Mouse (Mus musculus) limb, embryonic 11.5 days (tissue): ENCODE data around the gene Kdelr3. TPM values are rescaled to one million over a fixed set of nuclear protein-coding genes. Genes with fewer than 3 reads are reported as not detected.

Experiments used
- ATAC-seq: fragments of 200-750 bp; cut with Nextera tagmentation; 2 replicates; pipeline ENCODE4 v1.8.0; 2017; ENCODE audit warnings: low read depth; ENCODE audit not compliant: insufficient number of reproducible peaks, low FRiP score, low TSS enrichment
- DNase-seq: peaks from one replicate; pipeline ENCODE4 v3.0.0-alpha.2; 2015; ENCODE audit warnings: low spot score
- H3K27ac ChIP-seq: fragments of 300-500 bp; sonication (generic); replicated peaks from 2 replicates; pipeline ENCODE4 v1.5.1; 2014; ENCODE audit warnings: low read depth, mild to moderate bottlenecking, low read length
- H3K27me3 ChIP-seq: fragments of 300-500 bp; sonication (generic); 2 replicates; pipeline ENCODE4 v1.6.1; 2014; ENCODE audit warnings: mild to moderate bottlenecking, low read length, mixed read lengths; ENCODE audit not compliant: control insufficient read depth, insufficient read depth
- H3K36me3 ChIP-seq: fragments of 300-500 bp; sonication (generic); 2 replicates; pipeline ENCODE4 v1.6.1; 2014; ENCODE audit warnings: mild to moderate bottlenecking, low read length, moderate library complexity, mixed read lengths; ENCODE audit not compliant: control insufficient read depth, insufficient read depth
- H3K4me1 ChIP-seq: fragments of 300-500 bp; sonication (generic); 2 replicates; pipeline ENCODE4 v1.6.1; 2014; ENCODE audit warnings: low read length, mixed read lengths; ENCODE audit not compliant: control insufficient read depth, insufficient read depth
- H3K4me2 ChIP-seq: fragments of 300-500 bp; sonication (generic); 2 replicates; pipeline ENCODE4 v1.6.1; 2014; ENCODE audit warnings: low read depth, mild to moderate bottlenecking, moderate library complexity; ENCODE audit not compliant: severe bottlenecking
- H3K4me3 ChIP-seq: fragments of 300-500 bp; sonication (generic); 2 replicates; pipeline ENCODE4 v1.5.1; 2014; ENCODE audit warnings: low read depth, low read length
- H3K9ac ChIP-seq: fragments of 300-500 bp; sonication (generic); 2 replicates; pipeline ENCODE4 v1.6.1; 2014; ENCODE audit warnings: mild to moderate bottlenecking, low read length
- H3K9me3 ChIP-seq: fragments of 300-500 bp; sonication (generic); 2 replicates; pipeline ENCODE4 v1.6.1; 2016; ENCODE audit warnings: low read length; ENCODE audit not compliant: control insufficient read depth
- WGBS: fragments of 180-500 bp; shearing (Covaris S2); extraction: QIAGEN DNeasy Blood & Tissue Kit; methylation state at CpG from one replicate; pipeline ENCODE4 v1.1.7; 2014; 5-methylcytosine and 5-hydroxymethylcytosine counted together
- polyA plus RNA-seq: library from polyadenylated mRNA; unstranded; fragments of >200 nt; fragmentation: Nextera tagmentation; extraction: Ambion mirVana; gene quantifications from 2 replicates; pipeline ENCODE4 v1.2.1, GENCODE M21; 2014

Gene Kdelr3
- polyA plus RNA-seq, 1 experiment from 2014 or later, result 11.4 TPM

DNA sequence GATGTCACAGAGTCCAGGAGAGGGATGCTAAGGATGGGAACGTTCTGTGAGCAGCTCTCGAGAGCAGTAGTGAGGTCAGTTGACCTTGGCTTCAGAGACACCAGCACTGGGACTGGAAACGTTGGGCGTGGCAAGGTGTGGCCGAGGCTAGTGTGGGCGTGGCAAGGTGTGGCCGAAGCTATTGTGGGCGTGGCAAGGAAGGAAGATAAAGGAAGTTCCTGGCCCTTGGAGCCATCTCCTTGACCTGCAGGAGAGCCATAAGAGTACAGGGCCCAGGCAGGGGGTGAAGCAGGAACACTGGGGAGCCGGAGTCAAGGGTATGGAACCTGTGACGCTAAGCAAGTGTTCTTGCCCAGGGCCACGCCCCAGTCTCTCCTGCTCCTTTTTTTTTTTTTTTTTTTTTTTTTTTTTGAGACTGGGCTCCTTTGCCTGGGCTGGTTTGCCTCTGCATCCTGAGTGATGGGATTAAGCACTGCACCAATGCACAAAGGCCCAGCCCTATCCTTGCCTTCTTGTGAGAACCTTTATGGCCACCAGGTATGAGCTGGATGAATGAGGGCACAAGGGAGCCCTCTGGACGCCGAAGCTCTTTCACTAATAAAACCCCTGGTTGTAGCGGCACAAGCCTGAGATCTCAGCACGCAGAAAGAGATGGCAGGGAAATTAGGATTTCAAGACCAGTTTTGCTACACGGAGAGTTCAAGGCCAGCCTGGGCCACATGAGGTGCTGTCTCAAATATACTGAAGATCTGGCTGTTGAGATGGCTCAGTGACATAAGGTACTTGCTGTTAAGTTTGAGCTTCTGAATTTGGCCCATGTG lies 3.4 kb downstream of the Kdelr3 start:
- DNase-seq (no peak), ATAC-seq (no peak)
- no peak overlapping the region for H3K4me3 ChIP-seq
- H3K27ac ChIP-seq, result no peak overlapping the region
- H3K9me3 ChIP-seq, result no peaks in the 10 kb centered on the region
- no peaks in the 10 kb centered on the region for H3K36me3 ChIP-seq
- 50% methylated on average over 16 of the region's 16 CpGs for WGBS
- H3K4me1 ChIP-seq, result no peaks in the 10 kb centered on the region
- no peak overlapping the region for H3K9ac ChIP-seq
- H3K4me2 ChIP-seq, result no peak overlapping the region
- peaks cover 28% of the 10 kb centered on the region for H3K27me3 ChIP-seq

DNA sequence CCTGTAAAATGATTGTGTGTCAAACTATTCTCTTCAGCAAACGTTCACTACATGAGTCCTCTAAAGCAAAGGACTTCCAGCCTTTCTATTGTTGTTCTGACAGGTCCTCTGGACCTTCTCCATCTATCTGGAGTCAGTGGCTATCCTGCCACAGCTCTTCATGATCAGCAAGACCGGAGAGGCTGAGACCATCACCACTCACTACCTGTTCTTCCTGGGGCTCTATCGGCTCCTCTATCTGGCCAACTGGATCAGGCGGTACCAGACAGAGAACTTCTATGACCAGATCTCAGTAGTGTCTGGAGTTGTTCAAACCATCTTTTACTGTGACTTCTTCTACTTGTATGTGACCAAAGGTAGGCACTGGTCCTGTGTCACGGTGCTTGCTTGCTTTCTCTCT lies 9.4 kb downstream of the Kdelr3 start:
- Histone ChIP-seq H3K36me3 (peaks cover 24% of the 10 kb centered on the region), H3K27ac (no peak overlapping the region), H3K9ac (no peak overlapping the region), H3K4me3 (no peak overlapping the region), H3K4me1 (no peaks in the 10 kb centered on the region), H3K27me3 (no peaks in the 10 kb centered on the region), H3K9me3 (no peaks in the 10 kb centered on the region), H3K4me2 (no peak overlapping the region)
- DNase-seq (no peak), ATAC-seq (no peak)
- WGBS, result 86% methylated on average over 5 of the region's 5 CpGs

DNA sequence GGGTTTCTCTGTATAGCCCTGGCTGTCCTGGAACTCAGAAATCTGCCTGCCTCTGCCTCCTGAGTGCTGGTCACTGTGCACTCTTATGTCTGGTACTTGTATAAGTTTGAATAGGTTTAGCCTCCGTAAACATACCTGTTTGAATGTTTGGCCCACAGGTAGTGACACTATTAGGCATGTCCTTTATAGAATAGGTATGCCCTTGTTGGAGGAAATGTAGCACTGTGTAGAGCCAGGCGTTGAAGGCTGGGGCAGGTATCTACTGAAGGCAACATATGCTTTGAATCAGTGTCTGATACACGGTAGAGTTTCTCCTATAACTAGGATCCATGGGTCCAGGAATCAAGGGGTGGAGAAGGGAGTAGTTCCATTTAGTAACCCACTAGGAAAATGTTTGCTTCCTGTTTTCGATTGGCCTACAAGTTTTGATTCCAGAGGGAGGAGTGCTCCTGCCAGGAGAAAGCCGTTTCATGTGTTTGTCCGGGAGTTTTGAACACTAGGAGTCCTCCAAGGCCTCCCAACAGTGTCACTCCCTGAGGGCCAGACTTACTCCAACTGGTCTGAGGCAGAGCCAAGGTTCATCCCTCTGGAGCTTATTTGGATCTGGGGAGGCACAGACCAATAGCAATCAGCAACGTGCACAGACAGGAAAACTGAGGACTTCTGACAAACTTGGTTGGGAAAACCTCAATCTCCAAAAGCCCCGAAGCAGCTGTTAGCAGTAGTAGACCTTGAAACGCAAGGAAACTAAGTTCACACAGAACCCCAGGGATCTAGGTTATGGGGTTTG lies 10.0 kb downstream of the Kdelr3 start:
- Histone ChIP-seq H3K4me1 (no peaks in the 10 kb centered on the region), H3K36me3 (peaks cover 27% of the 10 kb centered on the region), H3K9ac (no peak overlapping the region), H3K27me3 (no peaks in the 10 kb centered on the region), H3K27ac (no peak overlapping the region), H3K4me3 (no peak overlapping the region), H3K4me2 (no peak overlapping the region), H3K9me3 (no peaks in the 10 kb centered on the region)
- ATAC-seq, result no peak
- DNase-seq, result no peak
- 63% methylated on average over 9 of the region's 9 CpGs for WGBS

DNA sequence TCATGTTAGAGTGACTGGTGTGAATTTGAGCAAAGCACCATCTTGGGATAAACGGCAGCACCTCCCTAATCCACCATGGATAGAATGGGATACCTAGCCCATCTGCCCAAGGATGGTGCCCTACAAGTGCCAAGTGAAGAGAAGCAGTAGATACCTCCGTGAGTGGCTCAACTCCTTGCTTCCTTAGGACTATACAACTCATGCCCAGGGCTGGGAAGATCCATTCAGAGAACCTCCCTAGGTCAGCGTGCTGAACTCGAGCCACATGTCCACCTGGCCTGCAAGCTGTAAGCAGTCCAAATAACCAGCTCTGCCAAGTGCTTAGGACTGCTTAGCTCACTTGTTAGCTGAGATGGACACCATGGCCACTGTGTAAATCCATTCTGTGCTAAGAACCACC lies 11.0 kb downstream of the Kdelr3 start:
- Histone ChIP-seq H3K4me1 (no peaks in the 10 kb centered on the region), H3K27me3 (no peaks in the 10 kb centered on the region), H3K4me2 (no peak overlapping the region), H3K27ac (no peak overlapping the region), H3K9me3 (no peaks in the 10 kb centered on the region), H3K4me3 (no peak overlapping the region), H3K36me3 (peaks cover 34% of the 10 kb centered on the region), H3K9ac (no peak overlapping the region)
- no peak for DNase-seq
- whole genome bisulfite sequencing, result 81% methylated on average over 4 of the region's 4 CpGs
- no peak for ATAC-seq

DNA sequence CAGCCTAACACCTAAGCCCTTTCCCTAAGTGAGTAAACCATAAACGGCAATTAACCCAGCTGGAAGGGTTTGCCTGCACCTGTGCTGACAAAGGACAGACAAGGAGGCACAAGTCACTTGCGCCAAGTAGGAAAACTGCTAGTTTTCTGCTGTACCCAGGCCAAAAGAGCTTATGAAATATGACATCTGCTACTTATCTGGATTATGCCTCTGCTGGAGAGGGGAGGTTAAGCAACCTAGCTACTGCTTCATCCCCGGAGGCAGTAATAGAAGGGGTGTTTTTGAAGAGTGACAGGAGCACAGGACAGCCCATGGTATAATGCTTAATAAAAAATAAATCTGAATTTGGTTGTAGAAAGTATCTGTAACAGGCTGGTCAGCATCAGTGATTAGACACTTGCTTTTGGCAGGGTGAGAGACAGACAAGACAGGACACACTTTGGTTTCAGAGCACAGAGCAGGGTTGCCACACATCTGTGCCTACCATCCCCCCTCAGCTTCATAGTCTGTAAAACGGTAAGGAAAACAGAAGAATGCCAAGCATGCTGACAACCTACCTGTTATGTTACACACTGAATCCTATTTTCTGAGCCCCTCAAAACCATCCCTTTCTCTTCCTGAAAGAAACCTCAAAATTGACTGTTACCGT lies 11.9 kb downstream of the Kdelr3 start:
- whole genome bisulfite sequencing, result 74% methylated on average over 5 of the region's 5 CpGs
- Histone ChIP-seq H3K4me2 (no peak overlapping the region), H3K27ac (no peak overlapping the region), H3K27me3 (no peaks in the 10 kb centered on the region), H3K9me3 (no peaks in the 10 kb centered on the region), H3K4me3 (no peak overlapping the region), H3K9ac (no peak overlapping the region), H3K36me3 (peaks cover 36% of the 10 kb centered on the region), H3K4me1 (no peaks in the 10 kb centered on the region)
- DNase-seq (no peak), ATAC-seq (no peak)

DNA sequence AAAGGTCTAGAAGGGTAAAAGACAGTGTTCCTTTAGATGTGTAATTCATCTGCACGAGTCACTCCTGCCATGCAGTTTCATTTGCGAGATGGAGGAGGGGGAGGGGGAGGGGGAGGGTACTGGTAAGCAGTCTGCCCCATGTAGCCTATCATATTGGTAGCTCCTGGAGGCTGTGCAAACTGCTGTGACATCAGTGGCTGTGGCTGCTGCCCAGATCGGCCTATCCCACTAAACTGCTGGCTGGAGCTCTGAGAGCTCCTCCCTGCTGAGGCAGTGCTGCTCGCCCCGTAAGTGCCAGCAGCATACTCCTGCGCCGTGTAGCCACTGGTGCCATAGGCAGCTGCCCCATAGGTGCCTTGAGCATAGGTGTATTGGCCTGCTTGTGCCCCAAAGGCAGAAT lies 13.7 kb downstream of the Kdelr3 start:
- peaks cover 51% of the 10 kb centered on the region for H3K36me3 ChIP-seq
- H3K9ac ChIP-seq, result no peak overlapping the region
- H3K4me3 ChIP-seq, result no peak overlapping the region
- H3K9me3 ChIP-seq, result no peaks in the 10 kb centered on the region
- H3K4me2 ChIP-seq, result no peak overlapping the region
- no peak for DNase-seq
- H3K27ac ChIP-seq, result no peak overlapping the region
- H3K27me3 ChIP-seq, result no peaks in the 10 kb centered on the region
- no peak for ATAC-seq
- WGBS, result 86% methylated on average over 7 of the region's 7 CpGs
- no peaks in the 10 kb centered on the region for H3K4me1 ChIP-seq

DNA sequence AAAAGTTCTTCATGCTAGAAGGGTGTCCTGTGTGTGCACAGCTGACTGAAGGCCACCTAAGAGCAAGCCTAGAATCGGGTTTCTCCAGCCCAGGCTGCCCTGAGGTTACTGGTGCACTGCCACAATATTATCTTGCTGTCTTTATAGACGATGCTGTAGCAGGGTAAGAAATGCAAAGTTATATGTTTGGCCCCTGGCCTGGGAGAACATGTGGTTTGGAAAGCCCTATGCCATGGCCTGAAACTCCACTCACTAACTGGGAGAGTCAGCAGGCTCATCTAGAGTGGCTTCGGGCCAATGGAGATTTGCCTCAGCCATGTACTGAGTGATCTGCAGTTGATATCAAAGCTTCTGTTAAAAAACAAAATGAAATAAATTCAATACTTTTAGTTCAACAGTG lies 17.6 kb downstream of the Kdelr3 start:
- Histone ChIP-seq H3K36me3 (peaks cover 66% of the 10 kb centered on the region), H3K4me1 (no peaks in the 10 kb centered on the region), H3K27me3 (no peaks in the 10 kb centered on the region), H3K9ac (no peak overlapping the region), H3K27ac (no peak overlapping the region), H3K9me3 (no peaks in the 10 kb centered on the region), H3K4me3 (no peak overlapping the region), H3K4me2 (no peak overlapping the region)
- DNase-seq (no peak), ATAC-seq (no peak)
- 93% methylated on average over 3 of the region's 3 CpGs for WGBS

DNA sequence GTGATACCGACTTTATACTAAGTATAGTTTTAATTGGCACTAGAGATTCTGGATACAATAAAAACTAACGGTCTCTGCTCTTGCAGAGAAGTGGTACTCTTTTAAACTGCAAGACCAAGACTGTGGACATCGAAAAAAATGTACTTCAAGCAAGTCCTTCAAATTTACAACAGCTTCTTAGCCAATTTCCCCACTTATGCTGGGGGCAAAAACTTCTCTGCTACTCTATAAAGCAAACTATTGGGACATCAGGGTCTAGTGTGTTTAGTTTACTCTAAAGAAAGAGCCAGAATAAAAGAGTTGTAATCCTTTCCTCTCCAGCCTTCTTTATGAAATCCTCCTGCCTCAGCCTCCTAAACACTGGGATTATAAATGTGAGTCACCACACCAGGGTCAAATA lies 27.8 kb downstream of the Kdelr3 start:
- no peaks in the 10 kb centered on the region for H3K9me3 ChIP-seq
- no peak for ATAC-seq
- no peaks in the 10 kb centered on the region for H3K27me3 ChIP-seq
- peaks cover 7% of the 10 kb centered on the region; the same call in 1 of the 2 replicates for H3K4me1 ChIP-seq
- 0 out of 2 replicates have a peak overlapping the region, but pooled peaks have one; percentile 2 for H3K4me3 ChIP-seq
- H3K36me3 ChIP-seq, result peaks cover 34% of the 10 kb centered on the region
- no peak for DNase-seq
- H3K27ac ChIP-seq, result no peak overlapping the region
- 88% methylated on average over 3 of the region's 3 CpGs for WGBS
- no peak overlapping the region; the same call in 1 of the 2 replicates for H3K4me2 ChIP-seq
- no peak overlapping the region for H3K9ac ChIP-seq
